Mouse (Mus musculus) gastrocnemius, postnatal 25 days (tissue): ENCODE measurements around the gene Cd3d. TPM values are rescaled to one million over a fixed set of nuclear protein-coding genes. Genes with fewer than 3 reads are reported as not detected.

Experiments used
- total RNA-seq, 2 experiments: library from RNA; stranded (reverse); gene quantifications; 1 replicate in 1 of 2; 2 replicates in 1 of 2; pipeline ENCODE4 v1.2.3; 2021

Cd3d gene
- total RNA-seq, 2 experiments from 2014 or later: not detected

Other genes starting within 250 kb of the Cd3d start
- gene Phldb1, start 246.6 kb upstream of the Cd3d start, total RNA-seq: 10 to 100 TPM; 38.0 to 40.5 TPM
- gene Arcn1, start 213.9 kb upstream of the Cd3d start, total RNA-seq: 10 to 100 TPM; 62.7 to 68.1 TPM
- 10 to 100 TPM; 16.7 to 24.0 TPM for gene Ift46, start 213.9 kb upstream of the Cd3d start, total RNA-seq
- gene Tmem25, start 182.5 kb upstream of the Cd3d start, total RNA-seq: 1 to 10 TPM; 7.9 to 9.0 TPM
- under 1 TPM; 0.32 to 0.90 TPM for gene Ttc36, start 178.7 kb upstream of the Cd3d start, total RNA-seq
- 10 to 100 TPM; 10.0 to 15.3 TPM for gene Kmt2a, start 100.5 kb upstream of the Cd3d start, total RNA-seq
- gene Atp5l, start 61.0 kb upstream of the Cd3d start, total RNA-seq: 100 to 1,000 TPM; 769 to 791 TPM
- 10 to 100 TPM; 32.9 to 35.5 TPM for gene Ube4a, start 16.2 kb upstream of the Cd3d start, total RNA-seq
- under 1 TPM in 1 of 2 experiments, not detected in 1; 0.54 TPM for gene Cd3g, start 1.4 kb upstream of the Cd3d start, total RNA-seq
- under 1 TPM in 1 of 2 experiments, not detected in 1; 0.43 TPM for gene Cd3e, start 27.8 kb downstream of the Cd3d start, total RNA-seq
- gene Mpzl2, start 58.0 kb downstream of the Cd3d start, total RNA-seq: under 1 TPM; 0.19 to 0.41 TPM
- 1 to 10 TPM; 1.2 to 1.5 TPM for gene Mpzl3, start 73.4 kb downstream of the Cd3d start, total RNA-seq
- under 1 TPM; 0.28 to 0.86 TPM for gene Jaml, start 97.4 kb downstream of the Cd3d start, total RNA-seq
- gene Scn2b, start 136.0 kb downstream of the Cd3d start, total RNA-seq: 1 to 10 TPM; 1.7 to 1.9 TPM
- gene Scn4b, start 156.6 kb downstream of the Cd3d start, total RNA-seq: 100 to 1,000 TPM; 202 to 205 TPM
- 1 to 10 TPM; 1.7 to 1.9 TPM for gene BC049352, start 200.2 kb downstream of the Cd3d start, total RNA-seq
- gene Tmprss4, start 222.3 kb downstream of the Cd3d start, total RNA-seq: not detected